Mouse (Mus musculus): ENCODE data around the gene Ralgps1. TPM values are rescaled to one million over a fixed set of nuclear protein-coding genes. Genes with fewer than 3 reads are reported as not detected.

Ralgps1 gene
- polyA plus RNA-seq, 1 experiment from 2014 or later, result 42.8 TPM

DNA sequence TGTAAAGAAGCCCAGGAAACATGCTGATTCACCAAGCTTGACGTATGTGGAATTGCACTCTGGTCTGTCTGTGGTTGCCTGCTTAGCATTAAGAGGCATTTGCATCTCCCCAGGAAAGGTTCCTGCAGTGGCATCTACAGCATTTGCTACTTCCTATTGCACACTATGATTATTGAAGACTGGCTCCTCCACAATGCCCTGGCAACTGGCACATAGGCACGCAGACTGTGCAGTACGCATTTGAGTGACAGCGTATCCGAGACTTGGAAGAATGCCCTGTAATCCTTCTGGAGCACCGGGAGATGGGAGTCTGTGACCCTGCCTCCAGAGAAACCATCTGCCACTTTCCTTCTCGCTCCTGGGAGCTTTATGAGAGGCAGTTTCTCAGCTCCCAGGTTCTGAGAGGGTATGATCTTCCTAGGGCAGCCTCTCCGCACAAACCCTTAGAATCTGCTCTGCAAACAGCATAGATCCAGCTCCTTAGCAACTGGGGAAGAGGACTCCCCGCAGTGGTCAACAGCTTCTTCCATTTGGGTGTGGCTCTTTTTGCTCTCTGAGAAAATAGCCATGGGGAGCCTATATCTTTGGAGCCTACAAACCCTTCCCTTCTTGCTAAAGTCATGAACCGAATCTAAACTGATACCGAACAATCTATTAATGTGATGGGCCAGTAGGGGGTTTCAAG lies 22.8 kb upstream of the Ralgps1 start:
- Histone ChIP-seq H3K4me3 (no peak overlapping the region), H3K4me2 (no peak overlapping the region), H3K9me3 (no peaks in the 10 kb centered on the region), H3K9ac (no peak overlapping the region), H3K36me3 (no peaks in the 10 kb centered on the region), H3K27ac (replicated peaks) (no peak overlapping the region), H3K27me3 (no peaks in the 10 kb centered on the region), H3K4me1 (replicated peaks) (0 out of 2 replicates have a peak, but pooled peaks cover 4% of the 10 kb centered on the region)
- ATAC-seq (ENCODE audit: low FRiP score, low read depth), result peak; percentile 48; the same call in 1 of the 2 replicates
- WGBS, result 56% methylated on average over 11 of the region's 11 CpGs

DNA sequence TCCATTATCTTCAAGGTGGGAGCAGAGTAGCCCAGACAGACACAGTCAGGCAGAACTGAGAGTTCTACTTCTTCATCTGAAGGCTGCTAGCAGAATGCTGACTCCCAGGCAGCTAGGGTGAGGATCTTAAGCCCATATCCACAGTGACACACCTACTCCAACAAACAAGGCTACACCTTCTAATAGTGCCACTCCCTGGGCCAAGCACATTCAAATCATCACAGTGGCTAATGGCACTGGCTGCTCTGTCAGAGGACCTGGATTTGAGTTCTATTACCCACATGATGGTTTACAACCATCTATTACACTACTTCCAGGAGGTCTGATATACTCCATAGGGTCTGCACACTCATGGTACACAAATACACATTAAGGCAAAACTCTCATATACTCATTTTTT lies 21.7 kb upstream of the Ralgps1 start:
- H3K27ac ChIP-seq (replicated peaks), result no peak overlapping the region
- no peaks in the 10 kb centered on the region for H3K27me3 ChIP-seq
- ATAC-seq (ENCODE audit: low FRiP score, low read depth), result no peak

DNA sequence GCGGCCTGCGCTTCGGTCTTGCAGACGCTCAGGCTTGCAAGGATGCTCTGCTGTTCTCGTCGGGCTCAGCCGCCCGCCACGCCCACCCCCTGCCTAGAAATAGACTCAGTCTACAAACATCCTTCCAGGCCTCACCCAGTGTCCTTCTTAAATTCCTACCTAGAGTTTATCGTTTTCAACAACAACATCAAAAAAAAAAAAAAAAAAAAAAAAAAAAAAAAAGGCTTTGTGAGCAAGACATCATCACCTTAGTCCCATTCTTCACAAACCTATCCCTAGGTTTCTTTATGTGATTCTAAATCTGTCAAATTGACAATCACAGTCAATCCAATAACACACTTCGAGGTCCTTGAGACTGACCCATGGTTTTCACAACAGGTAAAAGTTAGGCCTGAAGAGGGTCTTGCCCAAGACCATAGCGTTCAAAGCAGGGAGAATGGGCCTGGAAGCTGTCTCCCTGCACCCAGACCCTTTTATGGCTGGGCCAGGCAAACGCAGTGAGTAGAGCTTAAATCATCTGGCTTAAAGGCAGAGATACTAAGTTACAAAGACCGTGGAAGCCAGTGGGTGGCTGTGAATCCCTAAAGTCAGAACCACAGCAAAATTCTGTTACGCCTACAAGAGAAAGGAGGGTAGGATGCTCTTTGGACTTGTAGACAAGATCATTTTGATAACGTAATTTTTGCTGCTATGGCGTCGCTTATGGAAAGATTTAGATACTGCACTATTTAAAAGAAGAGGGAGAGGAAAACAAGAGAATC lies 542 bp upstream of the Ralgps1 start:
- Histone ChIP-seq H3K27me3 (no peaks in the 10 kb centered on the region), H3K4me2 (peak overlapping the region; percentile 66), H3K27ac (replicated peaks) (peak overlapping the region; percentile 98), H3K4me1 (replicated peaks) (peaks cover 21% of the 10 kb centered on the region), H3K9ac (0 out of 2 replicates have a peak overlapping the region, but pooled peaks have one; percentile 8), H3K9me3 (no peaks in the 10 kb centered on the region), H3K4me3 (peak overlapping the region; percentile 58), H3K36me3 (peaks cover 2% of the 10 kb centered on the region)
- ATAC-seq (ENCODE audit: low FRiP score, low read depth), result no peak
- 32% methylated on average over 18 of the region's 18 CpGs for WGBS

More for the DNA sequence above, 21.7 kb upstream of the Ralgps1 start:
- Histone ChIP-seq H3K9ac (no peak overlapping the region), H3K4me2 (no peak overlapping the region), H3K9me3 (no peaks in the 10 kb centered on the region), H3K4me1 (replicated peaks) (0 out of 2 replicates have a peak, but pooled peaks cover 4% of the 10 kb centered on the region), H3K36me3 (no peaks in the 10 kb centered on the region), H3K4me3 (no peak overlapping the region)

DNA sequence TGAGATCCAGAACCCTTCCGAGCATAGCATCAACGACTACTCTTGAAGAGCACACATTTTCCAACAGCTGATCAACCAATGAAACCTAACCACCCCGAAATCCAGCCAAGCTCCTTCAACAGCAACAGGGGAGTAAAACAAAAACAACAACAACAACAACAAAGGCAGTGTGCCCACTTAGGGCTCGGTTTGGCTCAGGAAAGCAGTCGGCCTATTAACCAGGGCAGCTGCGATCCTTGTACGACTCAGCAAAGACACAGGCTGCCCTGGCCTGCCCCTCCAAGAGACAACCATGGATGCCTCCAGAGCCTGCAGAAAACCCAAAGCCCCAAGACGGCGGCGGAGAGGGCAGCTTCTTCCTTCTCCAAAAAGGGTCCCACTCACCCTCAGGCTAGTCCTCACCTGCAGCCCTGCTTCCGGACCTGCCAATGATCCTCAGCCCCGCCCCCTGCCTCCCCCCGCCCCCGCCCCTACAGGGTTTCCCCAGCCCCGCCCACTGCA lies 960 bp downstream of the Ralgps1 start:
- H3K36me3 ChIP-seq, result peaks cover 3% of the 10 kb centered on the region
- peak overlapping the region; percentile 98 for H3K27ac ChIP-seq (replicated peaks)
- 6% methylated on average over 14 of the region's 15 CpGs for WGBS
- H3K9me3 ChIP-seq, result no peaks in the 10 kb centered on the region
- peak; percentile 25; the same call in 1 of the 2 replicates for ATAC-seq (ENCODE audit: low FRiP score, low read depth)
- peak overlapping the region; percentile 66 for H3K4me2 ChIP-seq
- H3K4me3 ChIP-seq, result peak overlapping the region; percentile 58
- peaks cover 36% of the 10 kb centered on the region for H3K4me1 ChIP-seq (replicated peaks)
- H3K27me3 ChIP-seq, result no peaks in the 10 kb centered on the region
- peak overlapping the region; percentile 83 for H3K9ac ChIP-seq

- H3K4me2 ChIP-seq, result no peak overlapping the region
- H3K4me1 ChIP-seq (replicated peaks), result peaks cover 40% of the 10 kb centered on the region
- H3K36me3 ChIP-seq, result peaks cover 3% of the 10 kb centered on the region
- H3K9me3 ChIP-seq, result no peaks in the 10 kb centered on the region
- H3K4me3 ChIP-seq, result no peak overlapping the region
- ATAC-seq (ENCODE audit: low FRiP score, low read depth), result no peak
- whole genome bisulfite sequencing, result 73% methylated on average over 3 of the region's 3 CpGs
- no peaks in the 10 kb centered on the region for H3K27me3 ChIP-seq
- H3K9ac ChIP-seq, result no peak overlapping the region
- H3K27ac ChIP-seq (replicated peaks), result no peak overlapping the region
Observed at GRCm38 (mm10) chr2:33369453-33369852, 1.8 kb downstream of the Ralgps1 start.

GRCm38 (mm10) chr2:33368486-33368885 lies 2.8 kb downstream of the Ralgps1 start:
- Histone ChIP-seq H3K4me2 (no peak overlapping the region), H3K4me3 (no peak overlapping the region), H3K27ac (replicated peaks) (no peak overlapping the region), H3K9me3 (no peaks in the 10 kb centered on the region), H3K4me1 (replicated peaks) (peaks cover 40% of the 10 kb centered on the region), H3K9ac (no peak overlapping the region), H3K27me3 (no peaks in the 10 kb centered on the region), H3K36me3 (peaks cover 3% of the 10 kb centered on the region)
- WGBS, result 86% methylated on average over 1 of the region's 1 CpGs
- ATAC-seq (ENCODE audit: low FRiP score, low read depth), result no peak

DNA sequence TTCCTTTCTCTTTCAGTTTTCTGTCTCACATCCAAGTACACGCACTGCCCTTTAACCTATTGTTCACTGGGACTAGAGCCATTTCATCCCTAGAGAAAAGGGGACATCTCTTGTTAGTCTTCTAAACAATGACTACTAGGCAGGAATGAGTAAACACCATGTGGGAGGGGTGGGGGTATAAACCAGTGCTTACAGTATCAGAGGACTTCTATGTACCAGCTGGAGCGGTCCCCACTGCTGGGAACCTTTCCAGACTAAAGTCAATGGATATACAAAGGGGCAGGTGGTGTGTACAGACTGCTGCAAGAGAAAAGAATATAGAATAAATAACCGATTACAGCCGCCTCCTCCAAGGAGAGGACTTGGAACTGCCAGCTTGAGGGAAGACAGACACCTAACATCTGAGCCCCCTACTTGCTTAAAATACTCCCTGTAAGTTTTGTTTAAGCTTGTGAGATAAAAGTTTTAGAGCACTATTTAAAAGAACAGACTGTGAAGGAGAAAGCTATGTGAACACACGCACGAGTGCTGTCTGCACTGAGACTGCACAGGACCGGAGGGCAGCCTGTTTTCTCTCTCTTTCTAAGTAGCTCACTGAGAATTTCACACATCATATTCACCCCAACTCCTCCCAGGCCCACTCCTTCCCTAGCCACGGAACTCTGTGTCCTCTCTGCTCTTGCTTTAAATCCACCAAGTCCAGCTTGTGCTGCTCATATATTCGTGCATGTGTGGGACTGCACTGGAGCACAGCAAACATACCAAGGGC lies 5.4 kb downstream of the Ralgps1 start:
- Histone ChIP-seq H3K4me2 (no peak overlapping the region), H3K9ac (no peak overlapping the region), H3K36me3 (peaks cover 3% of the 10 kb centered on the region), H3K27ac (replicated peaks) (peak overlapping the region; percentile 6; the same call in 1 of the 2 replicates), H3K9me3 (no peaks in the 10 kb centered on the region), H3K4me3 (no peak overlapping the region), H3K27me3 (no peaks in the 10 kb centered on the region), H3K4me1 (replicated peaks) (peaks cover 51% of the 10 kb centered on the region)
- 47% methylated on average over 9 of the region's 9 CpGs for WGBS
- peak; percentile 61 for ATAC-seq (ENCODE audit: low FRiP score, low read depth)

- Histone ChIP-seq H3K36me3 (peaks cover 3% of the 10 kb centered on the region), H3K9me3 (no peaks in the 10 kb centered on the region), H3K9ac (no peak overlapping the region), H3K27ac (replicated peaks) (no peak overlapping the region), H3K4me2 (no peak overlapping the region), H3K4me1 (replicated peaks) (peaks cover 52% of the 10 kb centered on the region), H3K4me3 (no peak overlapping the region), H3K27me3 (no peaks in the 10 kb centered on the region)
- ATAC-seq (ENCODE audit: low FRiP score, low read depth), result no peak
- WGBS, result 89% methylated on average over 4 of the region's 4 CpGs
Observed at GRCm38 (mm10) chr2:33364656-33365055, 6.6 kb downstream of the Ralgps1 start.

DNA sequence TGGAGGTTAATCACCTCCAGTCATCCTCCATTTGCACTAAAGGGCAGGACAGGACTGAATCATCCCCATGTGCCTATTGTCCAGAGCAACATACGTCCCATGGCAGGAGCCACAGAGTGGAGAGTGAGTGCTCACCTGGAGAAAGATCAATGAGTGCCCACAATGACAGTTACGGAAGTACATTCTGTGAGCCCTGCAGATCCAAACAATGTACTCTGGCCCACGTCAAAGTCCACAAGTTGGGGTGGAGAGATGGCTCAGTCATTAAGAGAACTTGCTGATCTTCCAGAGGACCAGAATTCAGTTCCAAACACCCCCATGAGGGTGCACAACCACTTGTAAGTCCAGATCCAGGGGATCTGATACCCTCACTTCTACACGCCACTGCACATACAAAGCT lies 7.4 kb downstream of the Ralgps1 start:
- Histone ChIP-seq H3K4me1 (replicated peaks) (peaks cover 45% of the 10 kb centered on the region), H3K4me2 (no peak overlapping the region), H3K27ac (replicated peaks) (no peak overlapping the region), H3K9ac (no peak overlapping the region), H3K4me3 (no peak overlapping the region), H3K27me3 (no peaks in the 10 kb centered on the region), H3K36me3 (peaks cover 3% of the 10 kb centered on the region), H3K9me3 (no peaks in the 10 kb centered on the region)
- WGBS, result 92% methylated on average over 4 of the region's 4 CpGs
- no peak for ATAC-seq (ENCODE audit: low FRiP score, low read depth)

DNA sequence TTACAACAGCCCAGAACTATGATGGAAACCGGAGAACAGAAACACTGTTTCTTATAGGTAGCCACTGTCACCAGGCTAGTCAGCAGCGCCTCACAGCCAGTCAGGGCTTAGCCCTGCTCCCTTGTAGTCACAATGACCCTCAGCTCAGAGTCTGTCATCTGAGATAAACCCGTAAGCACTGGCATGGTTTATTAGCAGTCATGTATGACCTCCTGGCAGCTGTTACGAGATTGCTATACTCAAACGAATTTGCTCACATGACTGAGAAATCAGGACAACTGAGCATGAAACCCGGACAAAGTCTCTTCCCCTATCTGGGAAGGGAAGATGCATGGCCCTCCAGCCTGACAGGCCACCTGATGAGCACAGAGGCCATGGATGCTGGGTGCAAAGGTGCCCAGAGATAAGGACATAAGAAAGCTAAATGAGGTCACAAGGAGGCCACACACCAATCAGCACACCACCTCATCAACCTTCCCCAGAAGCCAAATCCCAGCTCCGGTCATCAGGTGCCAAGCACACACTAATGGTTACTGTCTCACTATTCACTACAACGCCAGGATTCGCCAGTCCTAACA lies 10.1 kb downstream of the Ralgps1 start:
- ATAC-seq (ENCODE audit: low FRiP score, low read depth), result no peak
- H3K4me3 ChIP-seq, result no peak overlapping the region
- H3K9ac ChIP-seq, result no peak overlapping the region
- peaks cover 36% of the 10 kb centered on the region for H3K4me1 ChIP-seq (replicated peaks)
- no peaks in the 10 kb centered on the region for H3K27me3 ChIP-seq
- no peak overlapping the region for H3K27ac ChIP-seq (replicated peaks)
- 69% methylated on average over 9 of the region's 9 CpGs for WGBS
- no peak overlapping the region for H3K4me2 ChIP-seq
- no peaks in the 10 kb centered on the region for H3K36me3 ChIP-seq
- H3K9me3 ChIP-seq, result no peaks in the 10 kb centered on the region

DNA sequence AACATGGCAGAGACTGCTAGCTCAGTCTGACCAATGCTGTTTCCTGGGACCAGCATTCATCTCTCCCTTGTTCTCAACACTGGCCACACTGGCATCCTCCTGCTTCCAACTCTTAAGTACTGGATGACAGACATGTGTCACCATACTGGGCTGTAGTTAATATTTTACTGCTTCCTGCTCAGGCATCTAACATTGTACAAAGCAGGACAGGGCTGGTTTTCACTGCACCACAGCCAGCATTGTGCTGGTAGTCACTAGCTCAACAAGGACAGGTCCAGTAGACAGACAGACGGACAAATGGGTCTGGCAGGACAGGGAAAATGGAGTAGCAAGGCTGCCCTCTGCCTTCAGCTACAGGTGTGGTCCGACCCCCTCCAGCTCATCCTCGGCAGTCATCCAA lies 10.7 kb downstream of the Ralgps1 start:
- ATAC-seq (ENCODE audit: low FRiP score, low read depth), result no peak
- Histone ChIP-seq H3K27ac (replicated peaks) (no peak overlapping the region), H3K9ac (no peak overlapping the region), H3K4me1 (replicated peaks) (peaks cover 35% of the 10 kb centered on the region), H3K4me2 (no peak overlapping the region), H3K27me3 (no peaks in the 10 kb centered on the region), H3K36me3 (no peaks in the 10 kb centered on the region), H3K4me3 (no peak overlapping the region), H3K9me3 (no peaks in the 10 kb centered on the region)
- WGBS, result 69% methylated on average over 3 of the region's 3 CpGs

Measured in hindbrain, embryonic 15.5 days (tissue).